Mouse (Mus musculus): Measurements from ENCODE around the gene Acadm. TPM values are rescaled to one million over a fixed set of nuclear protein-coding genes. Genes with fewer than 3 reads are reported as not detected.

Gene Acadm
- polyA plus RNA-seq, 1 experiment from 2014 or later, result 160 TPM

- no peak overlapping the region for H3K27ac ChIP-seq (ENCODE audit: low read depth, low read length)
- H3K4me3 ChIP-seq (ENCODE audit: low read depth, low read length), result no peak overlapping the region
- peaks cover 3% of the 10 kb centered on the region for H3K4me1 ChIP-seq (ENCODE audit: control insufficient read depth, insufficient read depth, low read length)
- no peaks in the 10 kb centered on the region for H3K36me3 ChIP-seq (ENCODE audit: control insufficient read depth, insufficient read depth, low read length)
- H3K9ac ChIP-seq (ENCODE audit: low read depth, low read length), result no peak overlapping the region
- 80% methylated on average over 4 of the region's 4 CpGs for WGBS (ENCODE audit: insufficient replicate concordance)
- no peak for ATAC-seq (replicated peaks; ENCODE audit: insufficient number of reproducible peaks, low FRiP score, low TSS enrichment)
- no peaks in the 10 kb centered on the region for H3K9me3 ChIP-seq (replicated peaks; ENCODE audit: control insufficient read depth, low read length)
- H3K4me2 ChIP-seq, result no peak overlapping the region
- H3K27me3 ChIP-seq (ENCODE audit: control insufficient read depth, insufficient read depth, low read length), result peaks cover 19% of the 10 kb centered on the region
Observed at GRCm38 (mm10) chr3:153969451-153969850, 25.0 kb upstream of the Acadm start.

- no peak overlapping the region for H3K4me3 ChIP-seq (ENCODE audit: low read depth, low read length)
- peaks cover 11% of the 10 kb centered on the region for H3K27me3 ChIP-seq (ENCODE audit: control insufficient read depth, insufficient read depth, low read length)
- no peaks in the 10 kb centered on the region; the same call in 1 of the 2 replicates for H3K4me1 ChIP-seq (ENCODE audit: control insufficient read depth, insufficient read depth, low read length)
- H3K27ac ChIP-seq (ENCODE audit: low read depth, low read length), result no peak overlapping the region
- H3K9me3 ChIP-seq (replicated peaks; ENCODE audit: control insufficient read depth, low read length), result no peaks in the 10 kb centered on the region
- 45% methylated on average over 4 of the region's 4 CpGs for WGBS (ENCODE audit: insufficient replicate concordance)
- no peak overlapping the region for H3K9ac ChIP-seq (ENCODE audit: low read depth, low read length)
- ATAC-seq (replicated peaks; ENCODE audit: insufficient number of reproducible peaks, low FRiP score, low TSS enrichment), result no peak
- H3K4me2 ChIP-seq, result no peak overlapping the region
- no peaks in the 10 kb centered on the region for H3K36me3 ChIP-seq (ENCODE audit: control insufficient read depth, insufficient read depth, low read length)
Observed at GRCm38 (mm10) chr3:153968549-153968948, 24.1 kb upstream of the Acadm start.

GRCm38 (mm10) chr3:153967447-153967846 is 23.0 kb upstream of the Acadm start:
- H3K4me3 ChIP-seq (ENCODE audit: low read depth, low read length), result no peak overlapping the region
- no peak for ATAC-seq (replicated peaks; ENCODE audit: insufficient number of reproducible peaks, low FRiP score, low TSS enrichment)

GRCm38 (mm10) chr3:153961632-153962389 is 17.4 kb upstream of the Acadm start:
- Histone ChIP-seq H3K4me2 (no peak overlapping the region), H3K4me1 (ENCODE audit: control insufficient read depth, insufficient read depth, low read length) (no peaks in the 10 kb centered on the region; the same call in 1 of the 2 replicates), H3K36me3 (ENCODE audit: control insufficient read depth, insufficient read depth, low read length) (no peaks in the 10 kb centered on the region), H3K9ac (ENCODE audit: low read depth, low read length) (no peak overlapping the region), H3K4me3 (ENCODE audit: low read depth, low read length) (no peak overlapping the region), H3K9me3 (replicated peaks; ENCODE audit: control insufficient read depth, low read length) (peaks cover 4% of the 10 kb centered on the region), H3K27me3 (ENCODE audit: control insufficient read depth, insufficient read depth, low read length) (no peaks in the 10 kb centered on the region), H3K27ac (ENCODE audit: low read depth, low read length) (no peak overlapping the region)
- no peak for ATAC-seq (replicated peaks; ENCODE audit: insufficient number of reproducible peaks, low FRiP score, low TSS enrichment)
- WGBS (ENCODE audit: insufficient replicate concordance), result 69% methylated on average over 6 of the region's 6 CpGs

More at GRCm38 (mm10) chr3:153967447-153967846, 23.0 kb upstream of the Acadm start:
- WGBS (ENCODE audit: insufficient replicate concordance), result 62% methylated on average over 5 of the region's 5 CpGs
- H3K9ac ChIP-seq (ENCODE audit: low read depth, low read length), result no peak overlapping the region
- H3K27me3 ChIP-seq (ENCODE audit: control insufficient read depth, insufficient read depth, low read length), result no peaks in the 10 kb centered on the region; the same call in 1 of the 2 replicates
- H3K9me3 ChIP-seq (replicated peaks; ENCODE audit: control insufficient read depth, low read length), result no peaks in the 10 kb centered on the region
- no peaks in the 10 kb centered on the region; the same call in 1 of the 2 replicates for H3K4me1 ChIP-seq (ENCODE audit: control insufficient read depth, insufficient read depth, low read length)
- no peak overlapping the region for H3K4me2 ChIP-seq
- no peak overlapping the region for H3K27ac ChIP-seq (ENCODE audit: low read depth, low read length)
- no peaks in the 10 kb centered on the region for H3K36me3 ChIP-seq (ENCODE audit: control insufficient read depth, insufficient read depth, low read length)

- Histone ChIP-seq H3K27me3 (ENCODE audit: control insufficient read depth, insufficient read depth, low read length) (no peaks in the 10 kb centered on the region), H3K27ac (ENCODE audit: low read depth, low read length) (no peak overlapping the region), H3K4me1 (ENCODE audit: control insufficient read depth, insufficient read depth, low read length) (no peaks in the 10 kb centered on the region; the same call in 1 of the 2 replicates), H3K4me3 (ENCODE audit: low read depth, low read length) (no peak overlapping the region), H3K9ac (ENCODE audit: low read depth, low read length) (no peak overlapping the region), H3K9me3 (replicated peaks; ENCODE audit: control insufficient read depth, low read length) (peaks cover 4% of the 10 kb centered on the region), H3K36me3 (ENCODE audit: control insufficient read depth, insufficient read depth, low read length) (no peaks in the 10 kb centered on the region), H3K4me2 (no peak overlapping the region)
- 60% methylated on average over 2 of the region's 2 CpGs for WGBS (ENCODE audit: insufficient replicate concordance)
- ATAC-seq (replicated peaks; ENCODE audit: insufficient number of reproducible peaks, low FRiP score, low TSS enrichment), result no peak
Observed at GRCm38 (mm10) chr3:153960884-153961283, 16.5 kb upstream of the Acadm start.

GRCm38 (mm10) chr3:153959731-153960207 is 15.3 kb upstream of the Acadm start:
- no peak for ATAC-seq (replicated peaks; ENCODE audit: insufficient number of reproducible peaks, low FRiP score, low TSS enrichment)
- Histone ChIP-seq H3K27me3 (ENCODE audit: control insufficient read depth, insufficient read depth, low read length) (no peaks in the 10 kb centered on the region), H3K4me3 (ENCODE audit: low read depth, low read length) (no peak overlapping the region), H3K27ac (ENCODE audit: low read depth, low read length) (no peak overlapping the region), H3K36me3 (ENCODE audit: control insufficient read depth, insufficient read depth, low read length) (no peaks in the 10 kb centered on the region), H3K4me1 (ENCODE audit: control insufficient read depth, insufficient read depth, low read length) (no peaks in the 10 kb centered on the region), H3K4me2 (no peak overlapping the region), H3K9me3 (replicated peaks; ENCODE audit: control insufficient read depth, low read length) (peaks cover 4% of the 10 kb centered on the region), H3K9ac (ENCODE audit: low read depth, low read length) (no peak overlapping the region)
- WGBS (ENCODE audit: insufficient replicate concordance), result 75% methylated on average over 9 of the region's 9 CpGs

GRCm38 (mm10) chr3:153959035-153959730 is 14.8 kb upstream of the Acadm start:
- Histone ChIP-seq H3K9me3 (replicated peaks; ENCODE audit: control insufficient read depth, low read length) (peaks cover 4% of the 10 kb centered on the region), H3K9ac (ENCODE audit: low read depth, low read length) (no peak overlapping the region), H3K27ac (ENCODE audit: low read depth, low read length) (no peak overlapping the region), H3K4me2 (no peak overlapping the region), H3K27me3 (ENCODE audit: control insufficient read depth, insufficient read depth, low read length) (no peaks in the 10 kb centered on the region), H3K4me1 (ENCODE audit: control insufficient read depth, insufficient read depth, low read length) (no peaks in the 10 kb centered on the region), H3K36me3 (ENCODE audit: control insufficient read depth, insufficient read depth, low read length) (no peaks in the 10 kb centered on the region), H3K4me3 (ENCODE audit: low read depth, low read length) (no peak overlapping the region)
- no peak for ATAC-seq (replicated peaks; ENCODE audit: insufficient number of reproducible peaks, low FRiP score, low TSS enrichment)
- WGBS (ENCODE audit: insufficient replicate concordance), result 100% methylated on average over 1 of the region's 1 CpGs

- peaks cover 4% of the 10 kb centered on the region for H3K9me3 ChIP-seq (replicated peaks; ENCODE audit: control insufficient read depth, low read length)
- no peaks in the 10 kb centered on the region for H3K4me1 ChIP-seq (ENCODE audit: control insufficient read depth, insufficient read depth, low read length)
- H3K4me3 ChIP-seq (ENCODE audit: low read depth, low read length), result no peak overlapping the region
- 87% methylated on average over 5 of the region's 5 CpGs for WGBS (ENCODE audit: insufficient replicate concordance)
- ATAC-seq (replicated peaks; ENCODE audit: insufficient number of reproducible peaks, low FRiP score, low TSS enrichment), result no peak
- H3K9ac ChIP-seq (ENCODE audit: low read depth, low read length), result no peak overlapping the region
- H3K4me2 ChIP-seq, result no peak overlapping the region
- H3K36me3 ChIP-seq (ENCODE audit: control insufficient read depth, insufficient read depth, low read length), result no peaks in the 10 kb centered on the region
- H3K27ac ChIP-seq (ENCODE audit: low read depth, low read length), result no peak overlapping the region
- no peaks in the 10 kb centered on the region for H3K27me3 ChIP-seq (ENCODE audit: control insufficient read depth, insufficient read depth, low read length)
Observed at GRCm38 (mm10) chr3:153957916-153958315, 13.5 kb upstream of the Acadm start.
